Mouse (Mus musculus): ENCODE data around the gene Cyp2j12.
A peak's percentile ranks its signal among the peaks of the same experiment; 100 is the strongest.
"Not testable (repeated sequence)": the region's sequence is repeated elsewhere in the genome, so short reads cannot be mapped to it uniquely, and the experiment has no call there.

The Cyp2j12 gene

GRCm38 (mm10) chr4:96140732-96141467 is at the start of gene Cyp2j12:
TSS of gene Cyp2j12 (minus strand) at chr4:96141152.
- DNase-seq (ENCODE audit: low spot score in 2 of 2) = no peak

GRCm38 (mm10) chr4:96189321-96189720 is 48.4 kb upstream of the Cyp2j12 start:
- DNase-seq (ENCODE audit: low spot score in 2 of 2) = not testable (repeated sequence)

DNA sequence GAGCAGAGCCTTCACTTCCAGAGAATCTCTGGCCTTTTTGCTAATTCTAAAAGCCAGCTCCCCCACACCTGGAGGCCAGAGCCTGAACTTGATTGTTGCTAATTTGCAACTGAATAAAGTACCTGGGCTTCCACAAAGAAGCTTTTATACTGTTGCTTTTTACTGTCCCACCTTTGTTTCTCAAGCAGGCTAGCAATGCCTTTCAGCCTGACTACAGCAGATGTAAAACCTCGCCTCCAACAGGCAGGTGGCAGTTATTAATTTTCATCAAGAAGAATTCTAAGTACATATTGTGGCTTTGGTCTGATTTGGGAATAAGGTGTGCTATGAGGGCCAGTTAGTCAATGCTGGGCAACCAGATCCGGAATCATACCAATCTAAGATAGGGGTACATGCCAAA is 47.7 kb upstream of the Cyp2j12 start:
- DNase-seq (ENCODE audit: low spot score in 2 of 2) = not testable (repeated sequence)

DNA sequence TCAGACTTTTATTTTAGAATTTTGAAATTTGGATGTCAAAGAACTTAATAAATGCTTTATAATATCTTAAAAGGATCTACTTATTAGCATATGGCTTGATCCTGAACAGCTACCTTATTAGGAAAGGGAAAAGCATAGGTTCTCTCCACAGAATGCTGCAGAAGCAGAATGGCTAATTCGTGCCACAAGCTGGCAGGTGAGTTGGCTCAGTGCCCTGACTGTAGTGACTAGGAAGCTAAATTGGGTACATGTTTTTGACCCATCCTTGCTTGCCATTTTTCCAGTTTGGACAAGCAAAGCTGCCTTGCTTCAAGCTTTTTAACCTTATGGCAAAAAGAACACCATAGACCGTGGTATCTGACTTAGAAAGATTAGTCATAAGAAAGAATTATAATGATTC is 47.2 kb upstream of the Cyp2j12 start:
- DNase-seq (ENCODE audit: low spot score in 2 of 2) = not testable (repeated sequence)

DNA sequence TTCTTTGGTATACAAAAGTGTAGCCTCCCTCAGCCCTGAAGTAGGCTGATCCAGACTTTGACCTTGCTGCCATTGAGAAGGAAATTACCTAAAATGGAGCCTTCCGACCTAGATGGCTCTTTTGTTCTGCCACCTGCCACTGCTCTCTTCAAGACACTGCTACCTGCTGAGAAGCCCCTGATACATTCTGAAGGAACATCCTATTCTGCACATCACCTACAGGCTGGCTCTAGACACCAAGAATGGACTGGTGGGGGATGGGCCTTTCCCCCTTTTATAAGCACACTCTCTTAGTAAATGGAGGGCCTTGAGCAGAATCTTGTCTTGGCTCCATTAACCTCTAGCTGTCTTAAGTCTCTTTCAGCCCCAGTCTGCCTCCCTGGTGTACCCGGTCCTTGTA is 43.8 kb upstream of the Cyp2j12 start:
- DNase-seq (ENCODE audit: low spot score in 2 of 2) = not testable (repeated sequence)

GRCm38 (mm10) chr4:96162839-96163238 is 21.9 kb upstream of the Cyp2j12 start:
- DNase-seq (ENCODE audit: low spot score in 2 of 2) = no peak

DNA sequence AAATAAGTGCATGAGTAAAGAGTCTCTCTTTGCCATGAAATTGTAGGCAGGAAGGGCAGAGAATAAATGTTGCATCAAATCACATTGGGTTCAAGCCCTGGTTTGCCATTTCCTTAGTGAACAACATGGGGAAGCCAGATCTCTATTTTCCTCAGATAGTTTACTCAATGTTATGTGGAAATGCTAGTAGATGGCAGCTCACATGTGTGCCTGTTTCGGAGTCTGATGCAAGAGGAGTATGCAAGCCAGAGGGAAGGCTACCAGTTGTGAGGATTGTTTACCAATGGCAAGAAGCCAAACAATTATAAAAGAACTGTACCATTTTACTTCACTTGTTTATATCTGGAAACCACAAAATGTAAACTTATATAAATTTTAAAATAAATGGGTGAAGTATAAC is 20.6 kb upstream of the Cyp2j12 start:
- no peak for DNase-seq (ENCODE audit: low spot score in 2 of 2)

DNA sequence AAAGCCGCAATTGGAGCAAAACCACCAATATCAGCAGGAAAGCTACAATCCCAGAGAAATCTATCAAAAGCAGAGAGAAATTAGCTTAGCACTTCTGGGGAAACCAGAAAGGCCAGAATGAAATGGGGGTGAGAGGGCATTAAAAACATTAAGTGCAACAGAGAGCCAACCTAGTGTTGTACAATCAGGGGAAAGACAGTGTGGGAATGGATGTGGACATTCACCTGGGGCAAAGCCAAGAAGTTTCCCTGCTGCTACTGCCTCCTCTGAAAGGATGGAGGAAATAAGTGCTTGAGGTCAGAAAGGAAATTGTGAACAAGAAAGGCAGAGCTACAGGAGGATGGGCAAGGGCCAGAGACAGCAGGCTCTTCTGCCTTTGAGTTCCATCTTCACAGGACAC is 1.7 kb downstream of the Cyp2j12 start:
- DNase-seq (ENCODE audit: low spot score in 2 of 2) = no peak

- no peak for DNase-seq (ENCODE audit: low spot score in 2 of 2)
Observed at GRCm38 (mm10) chr4:96134246-96134645, 6.7 kb downstream of the Cyp2j12 start.

GRCm38 (mm10) chr4:96096841-96097240 is 44.1 kb downstream of the Cyp2j12 start:
- DNase-seq (ENCODE audit: low spot score in 2 of 2) = no peak

DNA sequence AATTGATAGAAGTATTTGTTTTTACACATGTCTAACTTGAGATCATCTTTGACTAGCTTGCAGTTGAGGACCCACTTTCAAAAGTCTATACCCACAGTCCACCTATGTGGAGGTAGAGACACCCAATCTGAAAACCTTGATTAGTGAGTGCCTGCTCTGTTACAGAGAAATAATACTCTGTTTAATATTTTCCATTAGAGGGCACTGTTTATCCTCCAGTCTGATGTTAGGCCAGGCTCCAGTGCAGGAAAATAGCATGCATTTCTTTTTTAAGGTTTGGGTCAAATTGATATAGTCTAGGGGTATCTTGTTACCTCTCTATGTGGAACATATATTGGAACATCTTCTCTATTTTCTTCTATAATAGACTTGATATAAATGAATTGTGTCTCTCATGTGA is 49.1 kb downstream of the Cyp2j12 start:
- no peak for DNase-seq (ENCODE audit: low spot score in 2 of 2)

- not testable (repeated sequence) for DNase-seq (ENCODE audit: low spot score in 2 of 2)
Observed at GRCm38 (mm10) chr4:96089356-96090048, 51.5 kb downstream of the Cyp2j12 start.

- no peak for DNase-seq (ENCODE audit: low spot score in 2 of 2)
Observed at GRCm38 (mm10) chr4:96078308-96078707, 62.6 kb downstream of the Cyp2j12 start.

- peak; percentile 7 to 19 for DNase-seq (ENCODE audit: low spot score in 2 of 2)
Observed at GRCm38 (mm10) chr4:96077261-96078125, 63.5 kb downstream of the Cyp2j12 start, which contains the start of gene Cyp2j13. TSS of gene Cyp2j13 (minus strand) at chr4:96077546.

DNA sequence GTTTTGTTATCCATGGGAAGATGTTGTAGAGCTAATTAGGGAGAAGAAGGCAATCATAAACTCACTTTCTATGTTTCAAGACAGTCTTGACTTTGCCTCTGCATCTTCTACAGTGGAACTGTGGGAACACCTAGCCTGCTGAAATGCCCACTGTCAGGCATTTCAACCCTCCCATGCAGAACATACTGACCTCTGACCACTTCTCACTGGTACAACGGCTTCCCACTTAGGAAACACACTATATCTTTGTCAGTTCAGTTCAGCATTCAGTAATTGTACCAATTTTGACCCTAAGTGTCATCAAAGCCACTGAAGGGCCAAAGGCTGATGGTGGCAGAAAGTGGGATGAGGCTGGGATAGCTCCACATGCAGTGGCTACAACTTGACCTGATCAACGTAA is 78.9 kb downstream of the Cyp2j12 start:
- DNase-seq (ENCODE audit: low spot score in 2 of 2) = no peak

- no peak for DNase-seq (ENCODE audit: low spot score in 2 of 2)
Observed at GRCm38 (mm10) chr4:96060106-96060505, 80.8 kb downstream of the Cyp2j12 start.

Data from frontal cortex, postnatal 14 days (tissue).